Mouse (Mus musculus): ENCODE results near the gene Ciao1. TPM values are rescaled to one million over a fixed set of nuclear protein-coding genes. Genes with fewer than 3 reads are reported as not detected.
A peak's percentile ranks its signal among the peaks of the same experiment; 100 is the strongest.
"Not testable (repeated sequence)": the region's sequence is repeated elsewhere in the genome, so short reads cannot be mapped to it uniquely, and the experiment has no call there.

Gene Ciao1
- polyA plus RNA-seq, 1 experiment from 2014 or later = 60.7 TPM

DNA sequence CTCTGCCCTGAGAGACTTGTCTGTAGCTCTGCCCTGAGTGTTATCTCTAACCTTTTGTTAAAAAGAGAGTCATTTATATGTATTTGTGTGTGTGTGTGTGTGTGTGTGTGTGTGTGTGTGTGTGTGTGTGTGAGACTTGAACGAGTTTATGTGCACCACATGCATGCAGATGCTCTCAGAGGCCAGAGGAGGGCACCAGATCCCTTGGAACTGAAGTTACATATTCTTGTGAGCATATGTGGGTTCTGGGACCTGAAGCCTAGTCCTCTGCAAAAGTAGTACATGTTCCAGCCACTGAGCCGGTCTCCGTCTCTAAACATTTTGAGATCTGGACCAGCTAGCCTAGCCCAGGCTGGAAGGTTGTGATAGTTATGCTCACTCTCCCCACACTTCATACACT is 22.4 kb downstream of the Ciao1 start:
- Histone ChIP-seq H3K9me3 (no peaks in the 10 kb centered on the region), H3K9ac (no peak overlapping the region), H3K4me3 (no peak overlapping the region), H3K27me3 (no peaks in the 10 kb centered on the region), H3K27ac (no peak overlapping the region), H3K36me3 (peaks cover 97% of the 10 kb centered on the region), H3K4me1 (replicated peaks) (no peaks in the 10 kb centered on the region), H3K4me2 (no peak overlapping the region)
- 98% methylated on average over 3 of the region's 3 CpGs for WGBS
- no peak for ATAC-seq (ENCODE audit: low FRiP score)

DNA sequence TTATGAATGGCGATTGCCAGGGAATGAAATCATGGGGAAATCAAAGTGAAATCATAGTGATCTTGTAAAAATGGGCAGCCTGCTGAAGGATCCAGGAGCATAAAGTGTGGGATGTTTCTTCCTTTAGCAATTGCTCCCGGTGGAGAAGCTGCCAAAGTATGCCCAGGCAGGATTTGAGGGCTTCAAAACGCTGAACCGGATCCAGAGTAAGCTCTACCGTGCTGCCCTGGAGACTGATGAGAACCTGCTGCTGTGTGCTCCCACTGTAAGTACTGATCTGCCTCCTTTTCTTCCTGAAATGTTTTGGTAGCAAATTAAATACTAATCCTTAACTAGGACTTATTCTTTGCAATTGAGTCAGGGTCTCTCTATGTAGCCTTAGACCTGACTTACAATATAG is 29.9 kb downstream of the Ciao1 start:
- no peak for ATAC-seq (ENCODE audit: low FRiP score)
- no peak overlapping the region for H3K9ac ChIP-seq
- no peaks in the 10 kb centered on the region for H3K27me3 ChIP-seq
- 97% methylated on average over 5 of the region's 5 CpGs for WGBS
- no peaks in the 10 kb centered on the region for H3K9me3 ChIP-seq
- no peak overlapping the region for H3K4me2 ChIP-seq
- no peak overlapping the region for H3K4me3 ChIP-seq
- H3K27ac ChIP-seq = no peak overlapping the region
- H3K36me3 ChIP-seq = peaks cover 99% of the 10 kb centered on the region
- H3K4me1 ChIP-seq (replicated peaks) = no peaks in the 10 kb centered on the region

DNA sequence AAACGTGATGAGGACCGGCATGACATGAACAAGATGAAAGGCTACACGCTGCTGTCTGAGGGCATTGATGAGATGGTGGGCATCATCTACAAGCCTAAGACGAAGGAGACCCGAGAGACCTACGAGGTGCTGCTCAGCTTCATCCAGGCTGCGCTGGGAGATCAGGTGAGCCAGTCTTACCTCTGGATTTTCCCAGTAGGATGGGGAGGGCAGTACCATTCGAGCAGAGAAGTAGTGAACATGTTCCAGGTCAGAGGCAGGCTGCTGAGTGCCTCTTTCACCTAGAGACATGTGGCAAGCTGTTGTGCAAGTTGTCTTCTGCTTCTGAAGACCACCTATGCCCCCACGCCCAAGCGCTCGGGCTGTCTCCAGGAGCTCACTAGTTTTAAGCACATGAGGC is 36.9 kb downstream of the Ciao1 start:
- Histone ChIP-seq H3K4me3 (no peak overlapping the region), H3K27me3 (no peaks in the 10 kb centered on the region), H3K27ac (no peak overlapping the region), H3K9me3 (no peaks in the 10 kb centered on the region), H3K4me1 (replicated peaks) (peaks cover 17% of the 10 kb centered on the region), H3K9ac (no peak overlapping the region), H3K4me2 (no peak overlapping the region), H3K36me3 (peaks cover 59% of the 10 kb centered on the region)
- WGBS = 96% methylated on average over 11 of the region's 11 CpGs
- ATAC-seq (ENCODE audit: low FRiP score) = no peak

DNA sequence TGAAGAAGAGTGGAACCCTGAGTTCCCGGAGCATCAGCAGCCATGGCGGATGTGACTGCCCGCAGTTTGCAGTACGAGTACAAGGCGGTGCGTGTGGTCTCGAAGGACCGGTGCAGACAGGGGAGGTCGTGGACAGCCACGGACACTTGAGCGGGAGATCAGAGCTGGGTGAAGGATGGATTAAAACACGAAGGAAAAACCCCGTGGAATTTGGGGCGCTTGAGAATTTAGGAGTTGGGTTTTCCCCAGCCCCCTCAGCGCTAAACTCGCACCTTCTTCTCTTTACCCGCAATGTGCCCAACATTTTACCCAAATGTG is 39.2 kb downstream of the Ciao1 start:
- under 1% methylated on average over 17 of the region's 17 CpGs for WGBS
- Histone ChIP-seq H3K27ac (peak overlapping the region; percentile 84), H3K4me3 (peak overlapping the region; percentile 90), H3K36me3 (peaks cover 36% of the 10 kb centered on the region), H3K4me2 (peak overlapping the region; percentile 89), H3K4me1 (replicated peaks) (peaks cover 17% of the 10 kb centered on the region), H3K9ac (peak overlapping the region; percentile 85), H3K27me3 (no peaks in the 10 kb centered on the region), H3K9me3 (no peaks in the 10 kb centered on the region)
- ATAC-seq (ENCODE audit: low FRiP score) = peak; percentile 11; the same call in 1 of the 2 replicates

DNA sequence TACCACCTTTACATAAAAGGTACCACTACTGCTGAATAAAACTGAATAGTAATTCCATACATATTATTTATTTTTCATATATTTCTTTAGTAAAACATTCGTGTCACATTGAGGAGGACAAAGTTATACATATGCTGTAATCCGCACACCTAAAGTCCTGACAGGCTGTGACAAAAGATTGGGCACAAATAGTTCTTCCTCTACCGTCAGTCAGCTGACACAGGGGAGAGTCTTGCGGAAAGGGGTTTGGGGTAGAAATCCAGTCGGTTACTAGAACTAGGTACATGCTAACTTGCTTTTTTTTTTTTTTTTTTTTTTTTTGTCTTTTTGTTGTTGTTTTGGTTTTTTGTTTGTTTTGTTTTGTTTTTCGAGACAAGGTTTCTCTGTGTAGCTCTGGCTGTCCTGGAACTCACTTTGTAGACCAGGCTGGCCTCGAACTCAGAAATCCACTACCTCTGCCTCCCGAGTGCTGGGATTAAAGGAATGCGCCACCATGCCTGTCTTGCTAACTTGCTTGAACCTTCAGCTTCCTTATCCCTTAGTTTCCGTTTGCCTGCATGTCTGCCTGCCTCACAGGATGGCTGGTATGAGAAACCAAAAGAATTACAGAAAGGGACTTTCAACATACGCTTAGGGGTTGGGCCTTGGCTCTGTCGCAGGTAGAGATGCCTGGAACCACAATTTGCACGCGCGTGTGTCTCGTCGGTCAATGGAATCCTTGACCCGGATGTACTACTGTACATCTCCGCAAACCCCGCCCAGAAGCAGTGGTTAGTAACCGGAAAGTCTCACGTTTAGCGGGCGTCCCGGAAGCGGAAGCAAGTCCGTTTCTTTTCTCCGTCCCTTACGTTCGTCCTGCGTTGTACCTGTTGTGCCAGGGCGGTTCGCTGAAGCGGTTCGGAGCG is 39.8 kb downstream of the Ciao1 start, which contains the start of the genes 1810024B03Rik and Snrnp200:
1810024B03Rik (minus strand) TSS at position 734 of the 905 bp plus-strand sequence.
Snrnp200 (plus strand) TSS at position 840 of the 905 bp plus-strand sequence.
- peak within 1 kb of the TSS; percentile 85 for H3K9ac ChIP-seq
- peak within 1 kb of the TSS; percentile 84 for H3K27ac ChIP-seq
- H3K4me2 ChIP-seq = peak within 1 kb of the TSS; percentile 89
- H3K36me3 ChIP-seq = peaks cover 30% of the 10 kb centered on the region
- ATAC-seq (ENCODE audit: low FRiP score) = peak; percentile 99
- 12% methylated on average over 36 of the region's 36 CpGs for WGBS
- no peaks in the 10 kb centered on the region for H3K9me3 ChIP-seq
- H3K27me3 ChIP-seq = no peaks in the 10 kb centered on the region
- peaks cover 17% of the 10 kb centered on the region for H3K4me1 ChIP-seq (replicated peaks)
- H3K4me3 ChIP-seq = peak within 1 kb of the TSS; percentile 90

DNA sequence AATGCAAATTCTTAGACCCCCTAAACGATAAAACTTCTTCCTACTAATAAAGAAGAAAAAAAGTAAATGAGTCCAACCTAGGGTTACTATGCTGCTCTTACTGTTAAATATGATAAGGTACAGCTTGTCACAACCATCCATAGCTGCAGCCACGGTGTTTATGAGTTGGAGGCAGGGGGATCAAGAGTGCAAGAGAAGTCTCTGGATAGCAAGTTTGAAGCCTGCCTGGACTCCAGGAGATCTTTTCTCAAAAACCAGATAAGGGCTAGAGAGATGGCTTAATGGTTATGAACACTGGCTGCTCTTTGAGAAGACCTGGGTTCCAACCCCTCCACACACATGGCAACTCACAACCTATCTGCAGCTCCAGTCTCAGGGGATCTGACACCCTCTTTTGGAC is 40.7 kb downstream of the Ciao1 start:
- Histone ChIP-seq H3K27ac (no peak overlapping the region), H3K9ac (no peak overlapping the region), H3K4me2 (no peak overlapping the region), H3K4me1 (replicated peaks) (peaks cover 17% of the 10 kb centered on the region), H3K9me3 (no peaks in the 10 kb centered on the region), H3K4me3 (no peak overlapping the region), H3K27me3 (no peaks in the 10 kb centered on the region), H3K36me3 (peaks cover 27% of the 10 kb centered on the region)
- ATAC-seq (ENCODE audit: low FRiP score) = no peak
- 98% methylated on average over 2 of the region's 2 CpGs for WGBS

DNA sequence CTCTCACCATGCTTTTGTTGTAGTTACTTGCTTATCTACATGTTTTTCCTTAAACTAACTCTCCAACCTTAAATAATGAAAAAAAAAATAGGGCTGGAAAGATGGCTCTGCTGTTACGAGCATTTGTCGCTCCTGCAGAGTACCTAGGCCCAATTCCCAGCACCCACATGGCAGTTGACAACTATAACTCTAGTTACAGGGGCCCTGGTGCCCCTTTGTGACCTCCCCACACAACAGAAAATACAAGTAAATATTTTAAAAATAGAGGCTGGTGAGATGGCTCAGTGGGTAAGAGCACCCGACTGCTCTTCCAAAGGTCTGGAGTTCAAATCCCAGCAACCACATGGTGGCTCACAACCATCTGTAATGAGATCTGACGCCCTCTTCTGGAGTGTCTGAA is 41.7 kb downstream of the Ciao1 start:
- not testable (repeated sequence) for ATAC-seq (ENCODE audit: low FRiP score); H3K4me3 ChIP-seq
- peaks cover 17% of the 10 kb centered on the region for H3K4me1 ChIP-seq (replicated peaks)

DNA sequence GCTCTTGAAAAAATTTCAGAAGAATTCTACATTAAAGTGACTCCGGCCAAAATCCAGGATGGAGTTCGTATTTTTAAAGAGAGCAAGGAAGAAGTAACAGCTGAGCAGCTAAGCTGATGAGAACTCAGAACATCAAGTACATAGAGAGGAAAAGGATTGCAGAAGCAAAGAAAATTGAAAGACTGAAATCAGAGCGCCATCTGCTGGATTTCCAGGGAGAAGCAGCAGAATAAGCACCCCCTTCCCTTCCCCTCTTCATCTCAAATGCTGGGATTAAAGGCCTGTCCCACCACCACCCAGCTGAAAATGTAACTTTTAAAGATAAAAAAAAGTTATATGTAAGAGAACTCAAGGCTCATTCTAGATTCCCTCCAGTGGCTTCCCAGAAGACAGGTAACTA is 42.7 kb downstream of the Ciao1 start:
- WGBS = 40% methylated on average over 3 of the region's 3 CpGs
- no peaks in the 10 kb centered on the region for H3K27me3 ChIP-seq
- H3K27ac ChIP-seq = no peak overlapping the region

More for the DNA sequence above, 41.7 kb downstream of the Ciao1 start:
- not testable (repeated sequence) for H3K27me3 ChIP-seq, H3K9ac ChIP-seq, H3K27ac ChIP-seq, H3K4me2 ChIP-seq, H3K9me3 ChIP-seq
- 86% methylated on average over 4 of the region's 4 CpGs for WGBS
- H3K36me3 ChIP-seq = peaks cover 22% of the 10 kb centered on the region

More for the DNA sequence above, 42.7 kb downstream of the Ciao1 start:
- ATAC-seq (ENCODE audit: low FRiP score) = no peak
- H3K36me3 ChIP-seq = peaks cover 20% of the 10 kb centered on the region
- H3K4me3 ChIP-seq = no peak overlapping the region
- H3K4me1 ChIP-seq (replicated peaks) = peaks cover 16% of the 10 kb centered on the region
- H3K9me3 ChIP-seq = no peaks in the 10 kb centered on the region
- no peak overlapping the region for H3K9ac ChIP-seq
- H3K4me2 ChIP-seq = no peak overlapping the region

Other genes starting within 250 kb of the Ciao1 start
- 11.5 and 13.2 TPM in 2 replicates for gene Ap4e1, start 239.1 kb downstream of the Ciao1 start, polyA plus RNA-seq (2015; fragmentation: Nextera tagmentation; extraction: Ambion mirVana)
- gene Blvra, start 177.2 kb downstream of the Ciao1 start, polyA plus RNA-seq (2015; fragmentation: Nextera tagmentation; extraction: Ambion mirVana) = 27.7 and 31.5 TPM in 2 replicates
- gene Ncaph, start 113.9 kb downstream of the Ciao1 start, polyA plus RNA-seq (2015; fragmentation: Nextera tagmentation; extraction: Ambion mirVana) = 20.2 and 21.1 TPM in 2 replicates
- 11.4 and 13.1 TPM in 2 replicates for gene Itpripl1, start 104.4 kb downstream of the Ciao1 start, polyA plus RNA-seq (2015; fragmentation: Nextera tagmentation; extraction: Ambion mirVana)
- gene 1810024B03Rik, start 39.5 kb downstream of the Ciao1 start, polyA plus RNA-seq (2015; fragmentation: Nextera tagmentation; extraction: Ambion mirVana) = 1.7 and 2.0 TPM in 2 replicates
- 51.0 and 53.7 TPM in 2 replicates for gene Snrnp200, start 39.4 kb downstream of the Ciao1 start, polyA plus RNA-seq (2015; fragmentation: Nextera tagmentation; extraction: Ambion mirVana)
- gene Tmem127, start 92 bp upstream of the Ciao1 start, polyA plus RNA-seq (2015; fragmentation: Nextera tagmentation; extraction: Ambion mirVana) = 49.0 TPM in 2 replicates
- 74.2 and 79.5 TPM in 2 replicates for gene Stard7, start 22.4 kb upstream of the Ciao1 start, polyA plus RNA-seq (2015; fragmentation: Nextera tagmentation; extraction: Ambion mirVana)
- gene Dusp2, start 88.3 kb upstream of the Ciao1 start, polyA plus RNA-seq (2015; fragmentation: Nextera tagmentation; extraction: Ambion mirVana) = 7.1 and 7.2 TPM in 2 replicates
- gene Astl, start 90.8 kb upstream of the Ciao1 start, polyA plus RNA-seq (2015; fragmentation: Nextera tagmentation; extraction: Ambion mirVana) = not detected in 2 replicates
- 0.47 and 0.55 TPM in 2 replicates for gene Adra2b, start 115.4 kb upstream of the Ciao1 start, polyA plus RNA-seq (2015; fragmentation: Nextera tagmentation; extraction: Ambion mirVana)
- 0.09 and 0.12 TPM in 2 replicates for gene Gpat2, start 177.4 kb upstream of the Ciao1 start, polyA plus RNA-seq (2015; fragmentation: Nextera tagmentation; extraction: Ambion mirVana)
- 33.3 and 37.1 TPM in 2 replicates for gene Fahd2a, start 196.7 kb upstream of the Ciao1 start, polyA plus RNA-seq (2015; fragmentation: Nextera tagmentation; extraction: Ambion mirVana)

Measured in hindbrain, embryonic 13.5 days (tissue).